Mouse (Mus musculus) lung, adult 2 months (tissue): ENCODE measurements around the gene Ikzf1.

ENCODE experiments used
- CTCF ChIP-seq: fragments of 200-500 bp; IDR thresholded peaks from 2 replicates; pipeline ENCODE4 v1.5.1; 2011; ENCODE audit warnings: mild to moderate bottlenecking, low read length, control low read depth; ENCODE audit not compliant: insufficient read depth
- POLR2A ChIP-seq: fragments of 200-500 bp; IDR thresholded peaks from 2 replicates; pipeline ENCODE4 v1.6.1; 2011; ENCODE audit warnings: low read depth, mild to moderate bottlenecking, control low read depth, low read length, borderline replicate concordance; ENCODE audit errors: extremely low read depth

GRCm38 (mm10) chr11:11800304-11800703, 115.5 kb downstream of the Ikzf1 start:
- TF ChIP-seq POLR2A: no peak
- TF ChIP-seq CTCF: no peak
